Mouse (Mus musculus) right cerebral cortex, postnatal 10 days (tissue): ENCODE measurements around the gene Wdr53.
"Not testable (repeated sequence)": the region's sequence is repeated elsewhere in the genome, so short reads cannot be mapped to it uniquely, and the experiment has no call there.

ENCODE experiments used
- DNase-seq, 2 experiments: peaks; one replicate each; pipeline ENCODE4 v3.0.0; 2021; ENCODE audit warnings: low spot score in 2 of 2

Wdr53 gene

DNA sequence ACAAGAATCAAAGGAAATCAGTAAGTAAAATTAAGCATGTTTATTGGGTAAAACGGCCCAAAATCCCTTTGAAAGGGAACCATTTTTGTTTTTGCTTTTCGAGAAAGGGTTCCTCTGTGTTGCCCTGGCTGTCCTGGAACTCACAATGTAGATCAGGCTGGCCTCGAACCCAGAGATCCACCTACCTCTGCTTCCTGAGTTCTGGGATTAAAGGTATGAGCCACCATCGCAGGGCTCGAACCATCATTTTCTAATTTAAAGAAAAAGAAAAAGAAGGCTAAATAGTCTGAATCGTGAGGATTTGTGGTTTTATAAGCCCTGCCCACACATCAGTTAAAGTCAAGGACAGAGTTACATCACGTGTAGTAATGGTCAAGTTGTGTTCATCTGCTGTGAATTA lies 31.4 kb downstream of the Wdr53 start:
- DNase-seq: no peak

DNA sequence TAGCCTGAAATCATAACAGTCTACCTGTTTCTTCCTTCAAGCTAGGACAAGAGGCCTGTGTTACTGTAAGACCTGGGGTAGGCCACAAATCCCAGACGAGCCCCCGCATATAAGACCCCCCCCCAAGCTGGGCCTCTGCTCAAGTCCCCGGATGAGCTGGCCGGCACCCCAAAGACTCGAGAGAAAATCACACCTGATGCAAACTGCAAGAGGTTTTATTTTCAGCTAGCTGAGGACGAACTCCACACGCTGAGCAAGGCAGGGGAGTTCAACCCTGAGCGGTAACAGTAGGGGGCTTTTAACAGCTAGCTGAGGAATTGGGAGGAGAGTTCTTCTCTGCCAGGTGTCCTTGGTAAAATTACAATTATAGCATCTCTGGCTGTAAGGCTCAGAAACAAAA lies 33.2 kb downstream of the Wdr53 start:
- DNase-seq: no peak

DNA sequence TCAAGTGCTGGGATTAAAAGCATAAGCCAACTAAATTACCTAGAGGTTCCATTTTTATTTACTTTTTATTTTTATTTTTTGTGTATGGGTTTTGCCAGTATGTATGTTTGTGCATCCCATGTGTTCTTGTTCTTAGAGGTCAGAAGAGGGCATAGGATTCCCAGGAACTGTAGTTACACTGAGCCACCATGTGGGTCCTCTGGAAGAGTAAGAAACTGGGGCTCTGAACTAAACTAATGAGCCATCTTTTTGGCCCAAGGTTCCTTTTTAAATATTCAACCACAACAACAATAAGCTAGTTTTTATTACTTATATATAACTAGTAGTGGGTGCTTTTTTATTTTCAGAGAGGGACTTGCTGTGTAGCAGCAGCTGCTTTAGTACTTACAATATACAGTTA lies 35.6 kb downstream of the Wdr53 start:
- DNase-seq: no peak

DNA sequence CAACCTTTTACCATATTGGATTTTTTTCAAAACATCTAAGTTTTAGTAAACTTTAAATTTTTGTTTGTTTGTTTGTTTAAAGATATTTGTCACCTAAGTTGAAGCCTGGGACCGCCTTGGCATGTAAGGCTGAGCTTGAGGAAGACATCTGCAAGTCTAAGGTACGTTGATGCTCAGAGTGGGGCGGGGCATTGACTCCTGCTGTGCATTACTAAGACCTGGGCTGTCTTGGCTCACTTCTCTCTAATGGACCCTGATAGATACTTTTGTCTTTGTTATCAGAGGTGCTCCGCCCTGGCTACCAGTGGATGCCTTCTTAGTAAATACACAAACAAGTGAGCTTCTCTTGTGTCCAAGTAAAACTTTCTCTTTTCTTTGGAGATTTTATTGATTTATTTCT lies 44.8 kb downstream of the Wdr53 start:
- no peak for DNase-seq

DNA sequence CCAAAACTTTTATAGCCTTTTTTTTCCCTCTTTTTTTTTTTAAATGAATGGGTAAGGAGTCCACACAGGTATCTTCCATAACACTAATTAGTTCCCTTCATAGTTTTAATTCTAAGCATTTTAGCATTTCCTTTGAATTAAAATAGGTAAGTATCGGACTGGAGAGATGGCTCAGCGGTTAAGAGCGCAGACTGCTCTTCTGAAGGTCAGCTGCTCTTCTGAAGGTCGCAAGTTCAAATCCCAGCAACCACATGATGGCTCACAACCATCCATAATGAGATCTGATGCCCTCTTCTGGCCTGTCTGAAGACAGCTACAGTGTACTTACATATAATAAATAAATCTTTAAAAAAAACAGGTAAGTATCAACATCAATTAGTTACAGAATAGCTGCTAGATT lies 52.6 kb downstream of the Wdr53 start:
- not testable (repeated sequence) for DNase-seq

DNA sequence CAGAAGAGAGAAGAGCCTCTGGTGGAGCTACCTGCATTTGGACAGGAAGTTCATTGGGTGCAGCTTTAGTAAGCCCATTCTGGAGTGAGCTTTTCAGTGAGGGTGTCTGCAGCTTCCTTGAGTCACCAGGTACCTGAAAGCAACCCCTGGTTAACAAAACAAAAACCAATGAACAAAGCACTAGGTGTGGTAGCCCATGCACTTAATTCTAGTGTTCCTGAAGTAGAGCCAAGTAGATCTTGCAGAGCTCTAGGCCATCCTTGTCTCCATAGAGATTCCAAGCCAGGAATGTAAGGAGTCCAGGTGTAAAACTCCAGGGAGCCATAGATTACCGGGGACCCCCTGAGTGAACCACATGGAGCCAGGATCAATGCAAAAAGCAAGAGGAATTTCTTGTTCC lies 56.0 kb downstream of the Wdr53 start:
- DNase-seq: no peak

DNA sequence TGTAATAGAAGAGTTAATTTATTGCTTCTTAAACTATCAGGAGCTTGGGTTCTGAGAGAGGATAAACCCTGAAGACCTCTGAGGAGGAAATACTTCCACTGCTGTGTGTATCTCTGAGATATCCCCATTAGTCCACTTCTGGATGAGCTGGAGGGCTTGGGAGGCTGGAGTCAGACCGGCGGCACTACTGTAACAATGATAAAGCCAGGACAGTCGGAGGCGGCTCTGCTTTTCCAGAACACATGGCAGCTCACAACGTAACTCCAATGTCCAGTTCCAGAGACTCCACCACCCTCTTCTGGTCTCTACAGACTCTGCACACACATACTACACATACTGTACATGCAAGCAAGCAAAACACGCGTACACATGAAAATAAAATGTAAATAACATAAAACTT lies 56.9 kb downstream of the Wdr53 start:
- DNase-seq: no peak
